Mouse (Mus musculus) CH12.LX (cell line): ENCODE results near the gene Ift52.

Experiments
- CHD1 ChIP-seq: IDR thresholded peaks from 2 replicates; pipeline ENCODE4 v1.6.1; 2012; ENCODE audit warnings: low read depth, low read length, improper control_type of control experiment, inconsistent platforms
- CTCF ChIP-seq, 2 experiments: IDR thresholded peaks in 1 of 2; conservative IDR thresholded peaks in 1 of 2; 2 replicates each; pipeline ENCODE4 v1.5.1; 2011 to 2012; ENCODE audit warnings: low read depth in 2 of 2, low read length in 2 of 2, improper control_type of control experiment in 1 of 2, inconsistent platforms in 1 of 2, mild to moderate bottlenecking in 1 of 2, moderate library complexity in 1 of 2
- ELF1 ChIP-seq: IDR thresholded peaks from 2 replicates; pipeline ENCODE4 v1.6.1; 2014; ENCODE audit warnings: low read depth, mild to moderate bottlenecking, inconsistent platforms, low read length, improper control_type of control experiment
- EP300 ChIP-seq: IDR thresholded peaks from 2 replicates; pipeline ENCODE4 v1.6.1; 2011; ENCODE audit warnings: low read length, improper control_type of control experiment
- MAFK ChIP-seq: IDR thresholded peaks from 2 replicates; pipeline ENCODE4 v1.6.1; 2011; ENCODE audit warnings: low read length, improper control_type of control experiment; ENCODE audit not compliant: insufficient replicate concordance
- MEF2A ChIP-seq: IDR thresholded peaks from 2 replicates; pipeline ENCODE4 v1.6.1; 2014; ENCODE audit warnings: low read depth, mild to moderate bottlenecking, inconsistent platforms, low read length, improper control_type of control experiment, borderline replicate concordance
- POLR2A ChIP-seq: IDR thresholded peaks from 2 replicates; pipeline ENCODE4 v1.6.1; 2011; ENCODE audit warnings: low read depth, mild to moderate bottlenecking, improper control_type of control experiment, low read length
- RCOR1 ChIP-seq: conservative IDR thresholded peaks from 2 replicates; pipeline ENCODE4 v1.6.1; 2012; ENCODE audit warnings: low read depth, mild to moderate bottlenecking, inconsistent platforms, low read length, improper control_type of control experiment
- USF1 ChIP-seq: IDR thresholded peaks from 2 replicates; pipeline ENCODE4 v1.6.1; 2014; ENCODE audit warnings: low read depth, mild to moderate bottlenecking, inconsistent platforms, low read length, improper control_type of control experiment
- ZC3H11A ChIP-seq: IDR thresholded peaks from 2 replicates; pipeline ENCODE4 v1.6.1; 2012; ENCODE audit warnings: low read depth, mild to moderate bottlenecking, inconsistent platforms, low read length, improper control_type of control experiment

GRCm38 (mm10) chr2:163055715-163056114 is 38.6 kb downstream of the Ift52 start:
- no peak for TF ChIP-seq EP300
- TF ChIP-seq POLR2A, result no peak
- TF ChIP-seq USF1, result no peak
- TF ChIP-seq CTCF (conservative IDR thresholded peaks at IDR 0.05 in 1 of 2, IDR thresholded peaks at IDR 0.05 in 1 of 2; ENCODE audit: low read depth in 2 of 2, low read length in 2 of 2), result no peak
- TF ChIP-seq RCOR1, result no peak
- TF ChIP-seq ELF1, result no peak
- TF ChIP-seq ZC3H11A, result no peak
- no peak for TF ChIP-seq CHD1
- no peak for TF ChIP-seq MAFK
- no peak for TF ChIP-seq MEF2A
